Mouse (Mus musculus) 3134 (cell line): Measurements from ENCODE around the gene Apol6.

Experiments used
- DNase-seq: peaks from one replicate; pipeline ENCODE4 v3.0.0-alpha.2; 2011; ENCODE audit warnings: low spot score; ENCODE audit not compliant: insufficient read length; ENCODE audit errors: extremely low read depth

Gene Apol6

DNA sequence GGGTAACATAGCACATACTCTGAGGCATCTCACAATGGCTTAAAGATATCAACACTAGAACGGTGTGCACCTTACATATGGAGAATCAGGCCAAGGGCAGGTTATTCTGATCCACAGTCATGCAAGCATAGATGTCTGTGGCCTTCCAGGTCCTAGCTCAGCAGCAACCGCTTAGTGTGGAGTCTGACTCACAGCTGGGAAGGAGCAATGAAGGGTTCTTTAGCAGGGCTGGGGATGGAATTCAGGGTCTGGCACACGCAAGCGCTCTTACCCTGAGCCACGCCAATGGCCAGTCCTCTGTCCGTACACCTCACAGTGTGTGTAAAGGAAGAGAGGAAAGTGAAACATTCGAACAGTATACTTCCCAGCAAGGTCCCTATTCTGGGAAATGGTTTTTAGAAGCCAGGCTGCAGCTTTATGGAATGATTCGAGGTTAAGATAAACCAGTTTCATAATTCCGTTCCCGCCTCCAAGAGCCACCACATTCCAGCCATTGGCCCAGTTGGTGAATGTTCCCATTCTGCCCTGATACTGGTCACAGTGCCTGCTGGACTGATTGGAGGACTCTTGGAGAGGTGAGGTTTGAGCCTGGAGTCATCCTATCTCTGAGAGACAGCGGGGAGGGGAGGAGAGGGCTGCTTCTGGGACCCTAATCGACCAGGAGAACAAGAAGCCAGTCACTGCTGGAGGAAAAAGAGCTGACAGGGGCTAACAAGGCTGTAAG, at the start of gene Apol6:
TSS of gene Apol6 (plus strand) at position 133 of the 724 bp plus-strand sequence.
- no peak for DNase-seq

DNA sequence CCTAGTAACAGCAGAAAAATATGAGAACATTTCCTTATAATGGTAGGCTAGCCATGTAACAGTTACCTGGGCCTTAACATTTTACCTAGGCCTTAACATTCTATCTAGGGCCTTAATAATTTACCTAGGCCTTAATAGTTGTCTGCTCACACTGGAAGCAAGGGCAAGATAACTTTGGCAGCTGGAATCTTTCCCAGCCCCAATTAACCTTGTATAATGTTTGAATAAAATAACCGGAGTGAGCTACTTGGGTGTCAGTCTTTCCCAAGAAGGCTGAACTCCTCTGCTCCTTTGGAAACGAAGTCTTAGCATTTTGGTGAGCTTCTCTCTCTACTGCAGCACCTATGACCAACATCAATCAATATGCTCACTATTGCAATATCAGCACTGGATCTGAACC, 46.5 kb upstream of the Apol6 start:
- no peak for DNase-seq

DNA sequence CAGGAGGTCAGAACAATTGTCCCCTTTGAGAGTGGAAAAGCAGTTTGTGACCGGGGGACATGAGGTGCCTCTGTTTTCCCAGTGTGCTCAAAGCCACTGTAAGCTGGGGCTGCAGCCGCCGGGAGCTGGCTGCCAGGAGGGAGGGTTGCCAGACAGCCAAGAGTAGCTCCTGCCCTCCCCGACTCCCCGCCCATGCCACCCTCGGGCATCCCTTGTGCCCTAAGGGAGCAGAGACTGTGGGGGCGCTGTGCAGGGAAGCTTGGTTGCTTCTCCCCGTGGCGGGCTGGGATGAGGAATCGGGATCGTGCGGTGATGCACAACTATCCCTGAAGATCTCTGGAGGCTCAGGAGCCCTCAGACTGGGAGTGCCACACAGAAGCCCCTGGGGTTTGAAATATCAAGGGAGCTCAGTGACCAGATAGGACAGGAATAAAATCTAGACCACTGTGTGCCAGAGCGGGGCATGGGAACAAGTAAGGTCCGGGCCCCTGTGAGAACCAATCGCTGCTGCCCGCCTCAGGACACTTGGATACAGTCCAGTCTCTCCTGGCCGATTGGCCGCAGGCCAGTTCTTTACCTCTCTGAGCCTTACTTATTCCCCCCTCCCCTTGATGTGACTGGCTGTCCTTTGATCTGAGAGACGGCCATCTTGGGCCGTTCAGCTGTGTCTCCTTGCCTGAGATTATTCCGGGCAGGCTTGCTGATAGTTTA, 45.5 kb upstream of the Apol6 start:
- DNase-seq: no peak

DNA sequence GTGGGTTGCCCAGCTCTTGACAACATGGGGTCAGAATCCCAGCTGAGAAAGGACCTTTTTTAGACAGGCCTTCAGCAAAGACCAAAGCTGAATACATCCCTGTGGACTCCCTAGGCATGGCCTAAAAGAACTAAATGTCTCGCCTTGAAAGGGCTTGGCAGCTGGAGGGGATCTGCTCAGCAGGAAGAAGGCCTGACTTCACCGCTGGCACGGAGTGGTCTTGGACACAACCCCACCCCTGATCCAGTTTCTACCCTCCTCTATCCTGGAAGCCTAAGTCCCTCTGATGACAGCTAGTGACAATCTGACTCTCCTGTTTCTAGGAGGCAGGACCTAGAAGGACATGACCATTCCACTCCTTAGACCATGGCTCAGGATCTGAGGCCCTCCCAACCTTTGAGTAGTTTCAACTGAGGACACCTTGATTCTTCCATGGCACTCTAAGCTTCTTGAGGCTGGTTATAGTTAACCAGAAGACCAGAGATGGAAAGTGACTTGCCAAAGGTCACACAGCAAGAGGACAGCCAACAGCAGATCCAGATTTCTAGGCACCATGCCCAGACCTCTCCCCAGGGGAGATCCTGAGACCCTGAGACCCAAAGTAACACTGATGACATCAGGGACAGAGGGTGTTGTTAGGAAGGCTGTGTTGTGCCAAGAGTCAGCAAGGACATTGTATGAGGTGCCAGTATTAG, 41.2 kb upstream of the Apol6 start:
- DNase-seq: no peak

DNA sequence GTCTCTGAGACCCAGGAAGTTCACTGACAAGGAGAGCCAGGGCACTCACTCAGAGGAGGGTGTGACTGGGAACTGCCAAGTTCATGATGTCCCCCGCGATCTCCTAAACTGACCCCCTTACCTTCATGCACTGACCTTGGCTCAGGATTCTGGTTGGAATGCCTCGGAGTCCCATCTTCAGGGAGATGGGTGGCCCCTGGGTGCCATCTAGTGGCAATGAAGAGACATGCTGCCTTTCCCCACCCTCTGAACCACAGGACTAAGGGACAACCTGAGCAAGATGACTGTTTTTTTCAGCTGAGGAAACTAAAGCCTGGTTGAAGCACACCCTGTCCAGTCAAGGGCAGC, 40.7 kb upstream of the Apol6 start:
- peak; percentile 11 for DNase-seq

DNA sequence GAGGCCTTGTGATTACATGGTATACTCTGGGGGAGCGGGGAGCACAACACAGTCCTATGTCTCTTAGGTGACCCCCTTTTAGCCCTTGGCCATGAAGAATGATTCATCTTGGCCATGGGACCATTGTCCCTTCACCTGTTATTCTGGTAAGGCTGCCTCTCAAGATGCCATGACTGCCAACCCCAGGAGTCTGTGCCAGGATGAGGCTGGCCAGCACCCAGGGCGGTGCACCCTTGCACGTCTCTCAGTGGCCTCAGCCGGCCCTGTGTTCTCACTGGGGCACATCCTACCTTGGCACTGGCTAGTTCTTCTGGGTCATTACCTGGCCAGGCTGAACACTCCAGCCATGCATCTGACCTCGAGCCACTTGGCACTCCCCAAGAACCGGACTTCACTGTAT, 35.7 kb upstream of the Apol6 start:
- DNase-seq: no peak

DNA sequence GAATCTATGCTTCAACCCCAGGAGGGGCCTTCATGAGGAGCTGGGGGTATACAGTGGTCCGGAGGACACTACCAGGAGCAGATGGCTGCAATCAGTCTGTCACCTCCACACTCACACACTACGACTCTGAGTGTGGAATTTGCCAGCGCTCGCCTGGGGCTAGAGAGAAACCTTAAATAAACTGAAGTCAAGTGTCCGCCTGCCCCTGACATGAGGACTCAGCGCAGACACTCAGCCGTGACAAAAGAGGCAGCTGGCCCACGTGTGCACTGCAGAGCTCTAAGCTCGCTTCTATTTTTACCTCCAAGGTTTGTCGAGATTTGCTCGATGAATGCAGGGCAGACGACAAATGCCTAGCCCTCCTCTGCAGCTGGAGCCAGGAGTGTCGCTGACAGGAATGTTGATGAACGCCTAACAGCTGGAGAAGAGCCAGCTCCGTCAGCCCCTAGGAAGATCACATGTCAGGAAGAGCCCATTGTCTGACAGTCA, 30.7 kb upstream of the Apol6 start:
- DNase-seq: no peak

DNA sequence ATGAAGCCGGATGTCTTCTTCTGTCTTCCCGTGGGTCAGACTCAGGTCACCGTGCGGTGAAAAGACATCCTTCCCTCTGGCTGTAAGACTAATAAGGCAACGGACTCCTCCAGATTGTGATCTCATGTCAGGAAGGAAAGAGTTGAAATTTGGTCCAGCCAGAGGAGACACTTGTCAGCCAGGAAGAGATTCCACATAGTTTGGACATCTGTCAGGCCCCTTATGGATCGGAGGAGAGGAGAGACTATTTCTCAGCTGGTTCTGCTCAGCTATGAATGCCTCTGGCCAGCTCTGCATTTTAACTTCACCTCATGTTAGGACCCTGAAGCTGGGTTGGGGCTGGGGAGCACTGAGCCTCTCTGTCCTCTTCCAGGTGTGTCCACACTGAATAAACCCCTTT, 30.1 kb upstream of the Apol6 start:
- no peak for DNase-seq

DNA sequence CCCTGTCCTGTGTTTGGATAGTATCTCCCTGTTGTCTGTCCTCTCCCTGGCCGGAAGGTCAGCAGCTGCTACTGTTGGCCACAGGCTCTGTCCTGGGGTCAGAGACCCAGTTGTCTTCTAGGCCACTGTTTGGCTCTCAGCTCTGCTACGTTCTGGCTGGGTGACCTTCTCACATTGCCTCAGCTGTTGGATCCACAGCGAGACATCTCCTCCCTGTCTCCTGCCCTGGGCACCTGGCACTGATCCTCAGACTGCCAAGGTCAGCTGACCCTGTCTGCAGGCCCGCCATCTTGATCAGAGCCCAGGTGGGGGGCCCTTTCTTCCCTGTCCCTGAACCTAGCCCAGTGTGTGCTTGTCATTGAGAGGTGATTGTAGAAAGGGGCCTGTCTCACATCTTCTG, 29.5 kb upstream of the Apol6 start:
- DNase-seq: no peak

DNA sequence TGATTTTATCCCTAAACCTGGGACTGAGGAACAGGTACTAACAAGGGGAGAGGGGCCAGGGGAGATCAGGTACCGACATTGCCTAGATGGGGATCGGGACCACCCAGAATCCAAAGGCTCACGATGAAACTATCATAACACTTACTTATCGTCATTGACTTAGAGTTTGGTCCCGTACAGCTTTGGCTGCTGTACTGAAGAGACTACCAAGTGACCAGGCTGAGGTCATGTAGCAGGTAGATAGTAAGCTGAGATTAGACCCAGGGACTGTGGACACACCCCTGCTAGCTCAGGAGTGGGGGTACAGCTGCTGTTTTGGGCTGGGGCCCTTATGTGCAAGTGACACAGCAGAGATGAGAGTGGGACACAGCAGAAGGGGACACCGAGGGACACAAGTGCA, 28.0 kb upstream of the Apol6 start:
- no peak for DNase-seq

DNA sequence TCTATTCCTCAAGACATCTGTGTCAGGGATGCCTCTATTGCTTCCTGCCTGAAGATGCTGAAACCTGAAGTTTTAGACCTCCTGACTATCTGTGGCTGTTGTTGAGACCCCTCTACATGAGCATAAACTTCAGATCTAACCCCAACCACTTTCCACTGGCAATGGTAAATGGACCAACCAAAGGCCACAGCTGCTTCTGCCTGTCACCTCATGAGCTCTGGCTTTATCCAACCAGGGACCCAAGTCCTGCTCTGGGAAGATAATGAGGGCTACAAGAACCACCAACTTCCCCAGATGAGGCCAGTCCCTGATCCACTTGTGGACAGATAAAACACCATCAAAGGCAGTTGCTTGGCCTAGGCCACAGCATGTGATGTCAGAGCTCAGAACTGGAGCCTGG, 26.6 kb upstream of the Apol6 start:
- DNase-seq: no peak

DNA sequence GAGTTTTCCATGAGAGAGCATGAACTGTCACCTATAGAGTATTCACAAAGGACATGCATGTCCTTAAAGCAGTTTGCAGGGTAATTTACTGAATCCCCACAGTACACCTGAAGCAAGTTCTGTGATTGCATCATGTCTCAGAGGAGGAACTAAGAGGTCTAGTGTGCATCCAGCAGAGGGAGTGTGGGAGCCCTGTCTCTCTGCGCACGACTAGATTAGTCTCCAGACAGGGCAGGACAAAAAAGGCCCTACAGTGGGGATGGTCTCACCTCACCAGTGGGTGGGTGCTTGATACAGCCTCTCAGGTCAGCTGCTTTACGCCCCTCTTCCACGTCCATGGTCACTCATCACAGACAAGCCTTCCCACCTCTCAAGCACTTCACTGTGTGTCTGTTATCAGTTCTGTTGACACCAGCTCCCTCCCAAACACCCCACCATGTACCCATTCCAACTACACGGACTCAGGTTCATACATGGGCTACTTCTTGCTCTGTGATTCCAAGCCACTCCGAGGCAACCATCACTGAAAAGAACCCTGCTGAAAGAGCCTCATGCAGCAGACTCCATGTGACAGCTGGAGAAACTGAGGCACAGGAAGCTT, 25.7 kb upstream of the Apol6 start:
- DNase-seq: no peak

DNA sequence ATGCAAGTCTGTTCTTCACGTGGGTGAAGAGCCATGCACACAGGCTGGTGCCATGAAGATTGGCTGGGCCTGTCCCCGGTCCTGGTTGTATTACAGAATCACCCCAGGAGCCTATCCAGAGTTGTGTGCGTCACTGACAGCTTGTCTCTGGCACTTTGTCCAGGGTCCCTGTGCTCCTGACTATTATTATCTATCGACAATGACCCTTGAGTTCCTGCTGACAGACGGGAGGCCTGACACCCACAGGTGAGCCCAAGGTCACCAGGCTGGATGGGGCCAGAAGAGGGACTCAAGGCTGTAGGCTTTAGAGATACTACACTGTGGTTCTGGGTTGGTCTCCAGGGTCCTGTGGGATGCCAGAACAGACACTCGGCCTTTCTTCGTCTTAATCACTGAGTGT, 25.0 kb upstream of the Apol6 start:
- DNase-seq: no peak

DNA sequence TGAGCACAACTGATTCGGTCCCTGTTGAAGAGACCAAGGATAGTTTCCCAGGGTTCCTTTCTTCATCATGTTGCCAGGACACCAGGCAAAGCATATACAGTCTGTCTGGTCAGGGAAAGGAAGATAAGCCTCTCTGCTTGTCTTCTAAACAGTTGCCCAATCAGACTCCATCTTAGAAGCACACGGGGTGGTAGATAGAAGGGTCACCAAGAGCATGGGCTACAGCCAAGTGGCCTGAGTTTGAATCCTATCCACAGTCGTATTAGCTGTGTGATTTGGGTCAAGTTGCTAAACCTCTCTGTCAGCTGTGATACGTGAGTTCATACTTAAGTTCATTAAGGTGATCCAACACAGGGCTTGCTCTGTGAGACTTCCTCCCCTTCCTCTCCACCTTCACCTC, 24.4 kb upstream of the Apol6 start:
- no peak for DNase-seq

DNA sequence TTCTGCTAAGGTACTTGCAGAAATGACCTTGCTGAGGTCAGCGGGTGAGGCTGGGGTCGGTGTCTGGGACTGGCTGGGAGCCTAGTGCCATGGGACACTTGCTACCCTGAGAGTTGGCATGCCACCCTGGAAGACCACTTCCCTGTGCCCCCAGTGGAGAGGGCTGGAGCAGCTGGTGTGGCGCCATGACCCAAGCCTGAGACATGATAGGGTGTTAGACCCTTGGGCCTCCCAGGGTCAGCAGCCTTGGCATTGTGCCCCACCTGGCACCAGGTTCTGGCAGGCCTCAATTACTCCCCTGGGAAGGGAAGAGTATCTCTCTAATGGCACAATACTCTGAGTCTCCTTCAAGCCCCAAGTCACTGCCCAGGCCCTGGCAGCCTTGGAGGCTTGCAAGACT, 23.5 kb upstream of the Apol6 start:
- DNase-seq: no peak

DNA sequence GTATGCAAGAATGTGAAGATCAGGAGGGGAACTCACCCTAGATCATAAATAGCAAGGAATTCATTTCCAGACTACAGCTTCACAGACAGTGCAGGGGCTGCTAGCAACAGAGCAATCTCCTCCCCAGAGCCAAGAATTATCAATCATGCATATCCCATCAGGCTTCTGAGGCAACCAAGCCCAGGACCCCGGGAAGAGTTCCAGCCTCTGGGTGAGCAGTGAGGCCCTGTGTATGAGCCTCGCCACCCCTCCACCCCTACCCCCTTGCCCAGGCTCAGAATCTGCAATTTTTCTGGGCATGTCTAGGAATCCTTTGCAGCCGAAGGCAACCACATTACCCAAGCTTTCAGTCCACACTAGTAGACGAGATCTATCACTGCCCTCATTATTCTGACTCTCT, 22.7 kb upstream of the Apol6 start:
- DNase-seq: no peak

DNA sequence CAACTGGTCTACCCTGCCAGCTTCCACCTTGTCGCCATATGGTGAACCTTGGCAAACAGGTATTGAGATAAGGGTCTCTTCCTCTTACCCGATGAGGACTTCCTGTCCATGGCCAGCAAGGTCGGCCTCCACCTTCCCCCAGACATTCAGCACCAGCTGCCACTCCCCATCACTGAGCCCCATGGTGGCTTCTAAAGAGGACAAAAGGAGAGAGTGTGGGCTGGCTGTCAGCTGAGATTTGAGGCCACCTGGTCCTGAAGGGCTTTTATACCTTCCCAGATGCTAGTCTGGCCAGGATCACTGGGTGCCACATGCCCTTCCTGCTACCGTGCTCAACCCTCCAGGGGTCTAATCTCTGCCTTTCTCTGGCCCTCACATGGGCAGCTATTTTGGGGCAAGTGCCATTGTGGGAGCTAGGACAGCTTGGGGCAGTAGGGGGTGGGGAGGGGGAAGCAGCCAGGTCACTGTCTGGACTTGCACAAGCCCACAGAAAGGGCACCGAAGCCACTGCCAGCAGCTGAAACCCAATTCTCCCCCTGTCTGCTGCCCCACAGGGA, 22.1 kb upstream of the Apol6 start:
- no peak for DNase-seq

DNA sequence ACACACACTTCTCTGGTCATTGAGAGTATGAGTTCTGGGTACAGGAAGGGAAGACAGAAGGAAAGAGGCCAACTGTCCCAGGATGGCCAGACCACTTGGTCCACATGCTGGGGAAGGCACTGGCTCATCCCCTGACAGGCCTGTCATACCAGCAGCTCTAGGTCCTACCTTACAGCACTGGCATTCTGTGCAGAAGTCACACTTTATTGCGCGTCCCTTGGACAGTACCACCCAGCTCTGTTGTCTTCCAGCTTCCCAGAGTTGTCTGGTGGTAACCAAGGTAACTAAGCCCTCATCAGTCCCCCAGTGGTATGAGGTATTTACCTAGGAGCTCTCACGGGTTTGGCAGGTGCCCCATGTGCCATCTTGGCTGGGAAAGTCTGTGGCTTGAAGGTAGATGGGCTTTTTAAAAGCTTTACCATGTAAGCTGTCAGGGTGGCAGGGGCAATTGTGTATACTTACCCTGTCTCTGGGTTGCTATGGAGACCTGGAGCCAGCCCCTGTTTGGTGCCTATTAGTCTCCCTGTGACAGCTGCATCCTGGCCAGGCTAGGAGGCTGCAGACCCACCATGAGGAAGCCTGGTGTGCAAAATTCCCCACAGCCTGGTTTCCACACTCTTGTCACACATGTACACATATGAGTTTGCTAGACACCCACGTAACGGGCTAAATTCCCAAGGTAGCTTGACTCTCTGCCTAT, 18.5 kb upstream of the Apol6 start:
- DNase-seq: no peak

DNA sequence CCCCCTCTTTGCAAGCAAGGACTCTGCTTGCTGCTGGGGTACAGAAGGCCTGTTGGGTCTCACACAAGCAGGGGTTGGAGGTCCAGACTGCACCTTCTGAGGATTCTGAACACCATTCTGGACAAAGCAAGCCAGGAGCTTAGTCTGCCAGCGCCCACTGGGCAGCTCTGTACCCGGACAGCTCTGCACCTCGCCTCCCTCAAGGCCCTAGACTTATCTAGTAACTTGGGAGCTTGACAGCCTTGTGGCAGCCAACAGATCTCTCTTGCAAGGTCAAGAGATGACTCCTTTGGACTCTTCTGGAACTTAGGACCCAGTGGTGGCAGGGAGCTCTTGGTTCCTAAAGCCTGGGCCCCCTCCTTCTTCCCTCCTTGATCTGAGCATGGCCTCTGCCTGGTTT, 17.4 kb upstream of the Apol6 start:
- DNase-seq: no peak

DNA sequence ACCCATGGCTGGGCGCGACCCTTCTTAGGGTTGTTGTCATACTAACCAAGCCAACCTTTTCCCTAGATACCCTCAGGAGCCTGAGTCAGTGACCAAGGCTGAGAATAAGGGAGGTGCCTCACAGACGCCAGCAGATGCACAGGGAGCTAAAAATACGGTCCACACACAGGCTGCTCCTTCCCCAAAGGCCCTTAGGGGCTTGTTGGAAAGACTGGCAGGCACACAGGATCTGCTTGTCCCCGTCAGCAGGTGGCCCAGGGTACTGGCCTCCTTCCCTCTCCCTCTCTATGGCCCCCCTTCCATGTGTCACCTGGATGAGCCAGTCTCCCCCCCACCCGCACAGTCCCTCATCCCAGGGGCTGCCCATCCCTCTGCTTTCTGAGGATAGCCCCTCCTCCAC, 16.9 kb upstream of the Apol6 start:
- no peak for DNase-seq
